Mouse (Mus musculus) thymus, adult 2 months (tissue): ENCODE data around the gene Ccdc70. TPM values are rescaled to one million over a fixed set of nuclear protein-coding genes. Genes with fewer than 3 reads are reported as not detected.

Source experiments
- DNase-seq: peaks from one replicate; pipeline ENCODE4 v3.0.0; 2021
- H3K27ac ChIP-seq: fragments of 200-500 bp; 2 replicates; pipeline ENCODE4 v1.5.1; 2012; ENCODE audit warnings: low read length, control low read depth; ENCODE audit not compliant: control insufficient read depth, insufficient read depth
- H3K27me3 ChIP-seq: fragments of 200-500 bp; 2 replicates; pipeline ENCODE4 v1.6.1; 2012; ENCODE audit warnings: mild to moderate bottlenecking, low read length, moderate library complexity, mixed read lengths; ENCODE audit not compliant: control insufficient read depth, insufficient read depth
- H3K36me3 ChIP-seq: fragments of 200-500 bp; 2 replicates; pipeline ENCODE4 v1.6.1; 2012; ENCODE audit warnings: mild to moderate bottlenecking, low read length, moderate library complexity; ENCODE audit not compliant: control insufficient read depth, insufficient read depth
- H3K4me1 ChIP-seq: fragments of 200-500 bp; replicated peaks from 2 replicates; pipeline ENCODE4 v1.6.1; 2012; ENCODE audit warnings: low read length; ENCODE audit not compliant: control insufficient read depth, insufficient read depth
- H3K4me3 ChIP-seq: fragments of 200-500 bp; 2 replicates; pipeline ENCODE4 v1.5.1; 2012; ENCODE audit warnings: mild to moderate bottlenecking, low read length, control low read depth, moderate library complexity; ENCODE audit not compliant: control insufficient read depth, insufficient read depth
- CTCF ChIP-seq: fragments of 200-500 bp; IDR thresholded peaks from 2 replicates; pipeline ENCODE4 v1.5.1; 2012; ENCODE audit warnings: mild to moderate bottlenecking, control low read depth, low read length, moderate library complexity, borderline replicate concordance; ENCODE audit not compliant: control insufficient read depth, poor library complexity, insufficient read depth; ENCODE audit errors: extremely low read depth
- POLR2A ChIP-seq: fragments of 200-500 bp; IDR thresholded peaks from 2 replicates; pipeline ENCODE4 v1.6.1; 2012; ENCODE audit warnings: mild to moderate bottlenecking, low read length, control low read depth, moderate library complexity; ENCODE audit not compliant: control insufficient read depth, poor library complexity, insufficient read depth; ENCODE audit errors: extremely low read depth
- WGBS: fragments of 180-500 bp; shearing (Covaris S2); methylation state at CpG from one replicate; pipeline ENCODE4 v1.1.7; 2018; 5-methylcytosine and 5-hydroxymethylcytosine counted together
- polyA plus RNA-seq: library from polyadenylated mRNA; depleted of rRNA; stranded (reverse); fragments of >200 nt; gene quantifications from 2 replicates; pipeline ENCODE4 v1.2.3, GENCODE M21; 2012

Gene Ccdc70
- polyA plus RNA-seq, 1 experiment: not detected

- Histone ChIP-seq H3K4me3 (no peak within 1 kb of the TSS), H3K4me1 (no peaks in the 10 kb centered on the region), H3K27me3 (no peaks in the 10 kb centered on the region), H3K36me3 (no peaks in the 10 kb centered on the region), H3K27ac (no peak within 1 kb of the TSS)
- 98% methylated on average over 2 of the region's 2 CpGs for WGBS
- DNase-seq: no peak
- TF ChIP-seq CTCF (no peak), POLR2A (no peak)
Measured at GRCm38 (mm10) chr8:21958414-21958813, 11.2 kb upstream of the Ccdc70 start, which contains the start of gene Fam90a1a. Fam90a1a (plus strand) TSS chr8:21958714.

DNA sequence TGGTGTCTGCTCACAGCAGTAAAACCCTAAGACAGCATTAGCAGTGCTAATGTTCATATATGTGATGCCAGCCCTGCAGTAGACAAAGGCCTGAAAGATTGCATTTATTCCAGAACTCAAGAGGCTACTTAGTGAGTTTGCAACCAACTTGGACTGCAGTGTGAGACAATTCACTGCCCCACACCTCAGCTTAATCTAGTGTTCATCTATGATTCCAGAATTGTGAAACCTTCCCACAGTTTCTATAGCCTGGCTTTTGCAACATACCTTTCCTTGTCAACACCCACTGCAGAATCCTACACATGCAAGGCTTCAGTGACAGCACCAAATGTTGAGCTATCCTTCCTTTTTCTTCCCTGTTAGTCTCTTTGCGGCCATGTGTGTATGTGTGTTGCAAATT is 2.9 kb upstream of the Ccdc70 start:
- Histone ChIP-seq H3K4me3 (no peak overlapping the region), H3K36me3 (no peaks in the 10 kb centered on the region), H3K27ac (no peak overlapping the region), H3K4me1 (no peaks in the 10 kb centered on the region), H3K27me3 (no peaks in the 10 kb centered on the region)
- 91% methylated on average over 1 of the region's 1 CpGs for WGBS
- no peak for DNase-seq
- TF ChIP-seq CTCF (no peak), POLR2A (no peak)

DNA sequence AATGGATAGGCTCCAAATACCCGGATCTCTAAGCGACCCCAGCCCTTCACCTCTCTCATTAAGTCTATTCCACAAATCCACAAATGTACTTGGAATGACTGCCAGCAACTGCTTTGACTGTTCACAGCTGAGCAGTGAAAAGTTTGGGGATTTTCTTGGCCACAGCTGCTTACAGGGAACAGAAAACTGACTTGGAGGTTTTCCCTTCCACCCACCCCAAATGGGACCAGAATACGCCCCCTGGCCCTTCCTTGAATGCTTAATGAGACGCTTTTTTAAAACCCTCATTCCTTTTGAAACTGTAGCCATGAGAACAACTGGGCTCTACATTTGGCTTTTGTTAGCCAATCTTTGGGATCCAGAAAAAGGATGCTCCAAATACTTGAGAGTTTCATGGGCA is 8.6 kb downstream of the Ccdc70 start:
- TF ChIP-seq POLR2A: no peak
- TF ChIP-seq CTCF: no peak
- H3K27ac ChIP-seq: no peak overlapping the region
- H3K4me1 ChIP-seq: no peaks in the 10 kb centered on the region
- H3K4me3 ChIP-seq: no peak overlapping the region
- H3K36me3 ChIP-seq: no peaks in the 10 kb centered on the region
- 78% methylated on average over 4 of the region's 4 CpGs for WGBS
- H3K27me3 ChIP-seq: no peaks in the 10 kb centered on the region
- DNase-seq: no peak

GRCm38 (mm10) chr8:21981664-21982337 is 12.2 kb downstream of the Ccdc70 start:
- no peak for DNase-seq
- WGBS: 69% methylated on average over 8 of the region's 8 CpGs

DNA sequence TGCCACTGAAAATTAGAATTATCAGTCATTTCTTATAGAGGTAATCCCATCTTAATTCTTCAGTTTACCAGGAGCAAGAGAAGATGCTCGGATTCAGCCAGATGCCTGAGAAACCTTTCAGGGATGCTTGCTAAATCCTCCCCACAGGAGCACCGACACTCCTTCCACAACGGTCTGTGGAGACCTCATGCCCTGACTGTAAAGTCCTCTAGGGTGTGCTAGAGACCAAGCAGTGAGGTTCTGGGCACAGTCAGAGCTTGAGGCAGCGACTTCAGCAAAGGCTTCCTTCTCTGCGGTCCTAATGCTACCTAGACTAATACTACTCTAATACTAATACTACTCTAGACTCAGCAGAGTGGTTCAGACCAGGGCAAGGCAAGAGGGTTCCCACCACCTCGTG is 22.6 kb downstream of the Ccdc70 start:
- Histone ChIP-seq H3K27ac (no peak overlapping the region), H3K4me3 (no peak overlapping the region), H3K27me3 (no peaks in the 10 kb centered on the region), H3K36me3 (no peaks in the 10 kb centered on the region), H3K4me1 (no peaks in the 10 kb centered on the region)
- DNase-seq: peak; percentile 13
- 22% methylated on average over 6 of the region's 6 CpGs for WGBS
- TF ChIP-seq POLR2A (no peak), CTCF (no peak)

More at GRCm38 (mm10) chr8:21981664-21982337, 12.2 kb downstream of the Ccdc70 start:
- no peak overlapping the region for H3K27ac ChIP-seq
- H3K27me3 ChIP-seq: no peaks in the 10 kb centered on the region
- no peak overlapping the region for H3K4me3 ChIP-seq
- no peaks in the 10 kb centered on the region for H3K36me3 ChIP-seq
- H3K4me1 ChIP-seq: no peaks in the 10 kb centered on the region
- no peak for TF ChIP-seq POLR2A
- no peak for TF ChIP-seq CTCF

- no peak overlapping the region for H3K27ac ChIP-seq
- no peak for TF ChIP-seq POLR2A
- TF ChIP-seq CTCF: no peak
- no peaks in the 10 kb centered on the region for H3K4me1 ChIP-seq
- no peak for DNase-seq
- H3K27me3 ChIP-seq: no peaks in the 10 kb centered on the region
- 40% methylated on average over 3 of the region's 3 CpGs for WGBS
- no peak overlapping the region for H3K4me3 ChIP-seq
- no peaks in the 10 kb centered on the region for H3K36me3 ChIP-seq
Measured at GRCm38 (mm10) chr8:21995181-21995580, 25.6 kb downstream of the Ccdc70 start.
